Mouse (Mus musculus) 3134 (cell line): ENCODE results near the gene Pgm1.

Source experiments
- DNase-seq: peaks from one replicate; pipeline ENCODE4 v3.0.0-alpha.2; 2011; ENCODE audit warnings: low spot score; ENCODE audit not compliant: insufficient read length; ENCODE audit errors: extremely low read depth

The Pgm1 gene

GRCm38 (mm10) chr4:99929149-99929612, at the start of gene Pgm1:
Gene Pgm1, plus strand, starts transcription at chr4:99929414.
- DNase-seq, result peak; percentile 88

- DNase-seq, result no peak
These were observed 47.3 kb upstream of the Pgm1 start for GRCm38 (mm10) chr4:99881882-99882281.

- no peak for DNase-seq
These were observed 46.8 kb upstream of the Pgm1 start for GRCm38 (mm10) chr4:99882405-99882804.

- no peak for DNase-seq
These were observed 15.2 kb upstream of the Pgm1 start for GRCm38 (mm10) chr4:99913894-99914451.

GRCm38 (mm10) chr4:99926380-99926779, 2.8 kb upstream of the Pgm1 start:
- DNase-seq, result no peak

GRCm38 (mm10) chr4:99928521-99928920, 693 bp upstream of the Pgm1 start:
- DNase-seq, result no peak

- peak; percentile 91 for DNase-seq
These were observed 651 bp downstream of the Pgm1 start, which contains the start of gene Itgb3bp for GRCm38 (mm10) chr4:99929613-99930517. Gene Itgb3bp, minus strand, starts transcription at chr4:99929813.

- DNase-seq, result no peak
These were observed 1.5 kb downstream of the Pgm1 start for GRCm38 (mm10) chr4:99930518-99931239.

GRCm38 (mm10) chr4:99931240-99931580, 2.0 kb downstream of the Pgm1 start:
- no peak for DNase-seq

- no peak for DNase-seq
These were observed 2.6 kb downstream of the Pgm1 start for GRCm38 (mm10) chr4:99931807-99932206.

- no peak for DNase-seq
These were observed 5.6 kb downstream of the Pgm1 start for GRCm38 (mm10) chr4:99934859-99935258.

GRCm38 (mm10) chr4:99936278-99936677, 7.1 kb downstream of the Pgm1 start:
- DNase-seq, result no peak

- DNase-seq, result no peak
These were observed 10.7 kb downstream of the Pgm1 start for GRCm38 (mm10) chr4:99939711-99940505.

- DNase-seq, result no peak
These were observed 12.6 kb downstream of the Pgm1 start for GRCm38 (mm10) chr4:99941655-99942414.

GRCm38 (mm10) chr4:99944606-99945005, 15.4 kb downstream of the Pgm1 start:
- DNase-seq, result no peak

GRCm38 (mm10) chr4:99945011-99945410, 15.8 kb downstream of the Pgm1 start:
- DNase-seq, result no peak

GRCm38 (mm10) chr4:99946516-99946915, 17.3 kb downstream of the Pgm1 start:
- no peak for DNase-seq

- no peak for DNase-seq
These were observed 18.0 kb downstream of the Pgm1 start for GRCm38 (mm10) chr4:99947192-99947591.

- no peak for DNase-seq
These were observed 18.7 kb downstream of the Pgm1 start for GRCm38 (mm10) chr4:99947896-99948295.

GRCm38 (mm10) chr4:99953904-99954303, 24.7 kb downstream of the Pgm1 start:
- DNase-seq, result peak; percentile 60
